Mouse (Mus musculus) forebrain, embryonic 14.5 days (tissue): ENCODE measurements around the gene Adgrg1. TPM values are rescaled to one million over a fixed set of nuclear protein-coding genes. Genes with fewer than 3 reads are reported as not detected.

ENCODE experiments used
- ATAC-seq: fragments of 200-750 bp; cut with Nextera tagmentation; 2 replicates; pipeline ENCODE4 v1.8.0; 2017; ENCODE audit warnings: mild to moderate bottlenecking, moderate library complexity
- DNase-seq: peaks from one replicate; pipeline ENCODE4 v3.0.0-alpha.2; 2015; ENCODE audit warnings: low spot score
- H3K27ac ChIP-seq: fragments of 300-500 bp; sonication (generic); 2 replicates; pipeline ENCODE4 v1.5.1; 2014; ENCODE audit warnings: low read depth, mild to moderate bottlenecking, control low read depth, low read length, moderate library complexity
- H3K27me3 ChIP-seq: fragments of 300-500 bp; sonication (generic); replicated peaks from 2 replicates; pipeline ENCODE4 v1.6.1; 2014; ENCODE audit warnings: low read length, control low read depth, mixed read lengths; ENCODE audit not compliant: control insufficient read depth, insufficient read depth
- H3K36me3 ChIP-seq: fragments of 300-500 bp; sonication (generic); 2 replicates; pipeline ENCODE4 v1.6.1; 2014; ENCODE audit warnings: low read length, control low read depth; ENCODE audit not compliant: control insufficient read depth, insufficient read depth
- H3K4me1 ChIP-seq: fragments of 300-500 bp; sonication (generic); 2 replicates; pipeline ENCODE4 v1.6.1; 2014; ENCODE audit warnings: antibody characterized with exemption, low read length, control low read depth; ENCODE audit not compliant: control insufficient read depth, insufficient read depth
- H3K4me2 ChIP-seq: fragments of 300-500 bp; sonication (generic); 2 replicates; pipeline ENCODE4 v1.6.1; 2014; ENCODE audit warnings: mild to moderate bottlenecking, control low read depth, low read length
- H3K4me3 ChIP-seq: fragments of 300-500 bp; sonication (generic); 2 replicates; pipeline ENCODE4 v1.5.1; 2014; ENCODE audit warnings: low read depth, low read length, control low read depth
- H3K9ac ChIP-seq: fragments of 300-500 bp; sonication (generic); 2 replicates; pipeline ENCODE4 v1.6.1; 2014; ENCODE audit warnings: mild to moderate bottlenecking, low read length, control low read depth, moderate library complexity
- H3K9me3 ChIP-seq: fragments of 300-500 bp; sonication (generic); replicated peaks from 2 replicates; pipeline ENCODE4 v1.6.1; 2016; ENCODE audit warnings: low read length, control low read depth, mixed read lengths; ENCODE audit not compliant: control insufficient read depth
- WGBS: fragments of 180-500 bp; shearing (Covaris S2); extraction: QIAGEN DNeasy Blood & Tissue Kit; methylation state at CpG from one replicate; pipeline ENCODE4 v1.1.7; 2014; 5-methylcytosine and 5-hydroxymethylcytosine counted together
- polyA plus RNA-seq: library from polyadenylated mRNA; unstranded; fragments of >200 nt; fragmentation: Nextera tagmentation; extraction: Ambion mirVana; gene quantifications from 2 replicates; pipeline ENCODE4 v1.2.1, GENCODE M21; 2014

The Adgrg1 gene
- polyA plus RNA-seq, 1 experiment from 2014 or later: 145 TPM

- H3K9ac ChIP-seq: no peak overlapping the region
- no peak overlapping the region for H3K4me3 ChIP-seq
- H3K36me3 ChIP-seq: no peaks in the 10 kb centered on the region
- no peak for DNase-seq
- H3K4me1 ChIP-seq: no peaks in the 10 kb centered on the region
- no peak; the same call in 1 of the 2 replicates for ATAC-seq
- WGBS: 90% methylated on average over 4 of the region's 4 CpGs
- H3K27ac ChIP-seq: no peak overlapping the region
- no peaks in the 10 kb centered on the region for H3K9me3 ChIP-seq
- no peak overlapping the region for H3K4me2 ChIP-seq
- no peaks in the 10 kb centered on the region for H3K27me3 ChIP-seq
These were observed 7.5 kb upstream of the Adgrg1 start for GRCm38 (mm10) chr8:94967071-94967470.

- 42% methylated on average over 3 of the region's 3 CpGs for WGBS
- peak; percentile 65 for ATAC-seq
- DNase-seq: peak; percentile 67
These were observed 7.0 kb upstream of the Adgrg1 start for GRCm38 (mm10) chr8:94967554-94967953.

GRCm38 (mm10) chr8:94973270-94973669 is 1.3 kb upstream of the Adgrg1 start:
- Histone ChIP-seq H3K4me3 (no peak overlapping the region), H3K36me3 (no peaks in the 10 kb centered on the region), H3K4me1 (peaks cover 17% of the 10 kb centered on the region), H3K9me3 (no peaks in the 10 kb centered on the region), H3K27ac (no peak overlapping the region), H3K4me2 (no peak overlapping the region), H3K27me3 (no peaks in the 10 kb centered on the region), H3K9ac (no peak overlapping the region)
- DNase-seq (no peak), ATAC-seq (no peak)
- WGBS: 86% methylated on average over 9 of the region's 9 CpGs

More at GRCm38 (mm10) chr8:94967554-94967953, 7.0 kb upstream of the Adgrg1 start:
- H3K27me3 ChIP-seq: no peaks in the 10 kb centered on the region
- no peak overlapping the region for H3K4me2 ChIP-seq
- H3K9me3 ChIP-seq: no peaks in the 10 kb centered on the region
- no peaks in the 10 kb centered on the region for H3K36me3 ChIP-seq
- H3K4me3 ChIP-seq: no peak overlapping the region
- no peak overlapping the region for H3K27ac ChIP-seq
- H3K4me1 ChIP-seq: no peaks in the 10 kb centered on the region
- H3K9ac ChIP-seq: no peak overlapping the region

GRCm38 (mm10) chr8:94973786-94974185 is 765 bp upstream of the Adgrg1 start:
- ATAC-seq (no peak), DNase-seq (no peak)
- H3K27ac ChIP-seq: no peak overlapping the region; the same call in 1 of the 2 replicates
- H3K9ac ChIP-seq: no peak overlapping the region
- H3K4me1 ChIP-seq: peaks cover 22% of the 10 kb centered on the region
- no peaks in the 10 kb centered on the region for H3K36me3 ChIP-seq
- H3K9me3 ChIP-seq: no peaks in the 10 kb centered on the region
- WGBS: 88% methylated on average over 9 of the region's 9 CpGs
- H3K27me3 ChIP-seq: no peaks in the 10 kb centered on the region
- no peak overlapping the region for H3K4me2 ChIP-seq
- no peak overlapping the region for H3K4me3 ChIP-seq

- no peaks in the 10 kb centered on the region for H3K27me3 ChIP-seq
- peak overlapping the region; percentile 18 for H3K4me2 ChIP-seq
- WGBS: 24% methylated on average over 17 of the region's 17 CpGs
- H3K9ac ChIP-seq: peak overlapping the region; percentile 3; the same call in 1 of the 2 replicates
- DNase-seq (no peak), ATAC-seq (no peak)
- H3K4me3 ChIP-seq: no peak overlapping the region
- H3K4me1 ChIP-seq: peaks cover 27% of the 10 kb centered on the region
- no peak overlapping the region for H3K27ac ChIP-seq
- no peaks in the 10 kb centered on the region for H3K36me3 ChIP-seq
- H3K9me3 ChIP-seq: no peaks in the 10 kb centered on the region
These were observed 2.3 kb downstream of the Adgrg1 start for GRCm38 (mm10) chr8:94976651-94977417.

- no peaks in the 10 kb centered on the region for H3K9me3 ChIP-seq
- H3K9ac ChIP-seq: no peak overlapping the region; the same call in 1 of the 2 replicates
- peak overlapping the region; percentile 52; the same call in 1 of the 2 replicates for H3K27ac ChIP-seq
- DNase-seq: peak; percentile 77
- peaks cover 38% of the 10 kb centered on the region for H3K4me1 ChIP-seq
- ATAC-seq: peak; percentile 77
- no peak overlapping the region for H3K4me3 ChIP-seq
- H3K4me2 ChIP-seq: peak overlapping the region; percentile 18; the same call in 1 of the 2 replicates
- H3K36me3 ChIP-seq: no peaks in the 10 kb centered on the region
- H3K27me3 ChIP-seq: no peaks in the 10 kb centered on the region
- 13% methylated on average over 9 of the region's 9 CpGs for WGBS
These were observed 3.6 kb downstream of the Adgrg1 start for GRCm38 (mm10) chr8:94978131-94978530.

GRCm38 (mm10) chr8:94978593-94979319 is 4.2 kb downstream of the Adgrg1 start:
- Histone ChIP-seq H3K36me3 (no peaks in the 10 kb centered on the region), H3K4me3 (no peak overlapping the region), H3K27ac (peak overlapping the region; percentile 52), H3K9ac (no peak overlapping the region), H3K4me1 (peaks cover 45% of the 10 kb centered on the region), H3K4me2 (peak overlapping the region; percentile 18; the same call in 1 of the 2 replicates), H3K9me3 (no peaks in the 10 kb centered on the region), H3K27me3 (no peaks in the 10 kb centered on the region)
- 65% methylated on average over 13 of the region's 13 CpGs for WGBS
- ATAC-seq (no peak), DNase-seq (no peak)

- Histone ChIP-seq H3K27ac (no peak overlapping the region), H3K9me3 (no peaks in the 10 kb centered on the region), H3K4me2 (no peak overlapping the region), H3K9ac (no peak overlapping the region), H3K27me3 (no peaks in the 10 kb centered on the region), H3K4me1 (peaks cover 55% of the 10 kb centered on the region), H3K36me3 (no peaks in the 10 kb centered on the region), H3K4me3 (no peak overlapping the region)
- 96% methylated on average over 5 of the region's 5 CpGs for WGBS
- DNase-seq (no peak), ATAC-seq (no peak)
These were observed 5.6 kb downstream of the Adgrg1 start for GRCm38 (mm10) chr8:94980176-94980575.

- Histone ChIP-seq H3K9ac (no peak overlapping the region), H3K4me2 (no peak overlapping the region), H3K9me3 (no peaks in the 10 kb centered on the region), H3K4me3 (no peak overlapping the region), H3K4me1 (peaks cover 58% of the 10 kb centered on the region), H3K36me3 (no peaks in the 10 kb centered on the region), H3K27me3 (no peaks in the 10 kb centered on the region), H3K27ac (no peak overlapping the region; the same call in 1 of the 2 replicates)
- WGBS: 58% methylated on average over 8 of the region's 8 CpGs
- ATAC-seq (no peak), DNase-seq (no peak)
These were observed 6.4 kb downstream of the Adgrg1 start for GRCm38 (mm10) chr8:94980976-94981375.
